Mouse (Mus musculus) monocyte, adult 2 months (primary cell): ENCODE measurements around the gene Agpat2.

Experiments used
- DNase-seq, 2 experiments: peaks; one replicate each; pipeline ENCODE4 v3.0.0; 2022; ENCODE audit warnings: low spot score in 2 of 2, low read depth in 1 of 2

Agpat2 gene

GRCm38 (mm10) chr2:26596898-26597297 lies 7.3 kb downstream of the Agpat2 start:
- DNase-seq: no peak

- no peak for DNase-seq
Observed at GRCm38 (mm10) chr2:26595725-26596435, 8.3 kb downstream of the Agpat2 start.

GRCm38 (mm10) chr2:26594934-26595724 lies 9.1 kb downstream of the Agpat2 start:
- no peak for DNase-seq

- no peak for DNase-seq
Observed at GRCm38 (mm10) chr2:26594461-26594933, 9.7 kb downstream of the Agpat2 start.

GRCm38 (mm10) chr2:26594022-26594346 lies 10.2 kb downstream of the Agpat2 start:
- peak in 1 of 2 experiments; percentile 46 for DNase-seq

- DNase-seq: no peak
Observed at GRCm38 (mm10) chr2:26593211-26594021, 10.8 kb downstream of the Agpat2 start.

GRCm38 (mm10) chr2:26591416-26591815 lies 12.8 kb downstream of the Agpat2 start:
- no peak for DNase-seq

GRCm38 (mm10) chr2:26590962-26591361 lies 13.3 kb downstream of the Agpat2 start:
- DNase-seq: no peak

GRCm38 (mm10) chr2:26590282-26590681 lies 13.9 kb downstream of the Agpat2 start:
- DNase-seq: no peak

- no peak for DNase-seq
Observed at GRCm38 (mm10) chr2:26589284-26589683, 14.9 kb downstream of the Agpat2 start.

- no peak for DNase-seq
Observed at GRCm38 (mm10) chr2:26588573-26588972, 15.6 kb downstream of the Agpat2 start.

GRCm38 (mm10) chr2:26587044-26587405 lies 17.2 kb downstream of the Agpat2 start:
- DNase-seq: no peak

- DNase-seq: no peak
Observed at GRCm38 (mm10) chr2:26586294-26587043, 17.7 kb downstream of the Agpat2 start, which contains the start of gene Gm20532. Gene Gm20532 (plus strand): TSS chr2:26586639.

GRCm38 (mm10) chr2:26585713-26586112 lies 18.5 kb downstream of the Agpat2 start:
- no peak for DNase-seq

- no peak for DNase-seq
Observed at GRCm38 (mm10) chr2:26583640-26584039, 20.6 kb downstream of the Agpat2 start.

- DNase-seq: no peak
Observed at GRCm38 (mm10) chr2:26582741-26583140, 21.5 kb downstream of the Agpat2 start.

- no peak for DNase-seq
Observed at GRCm38 (mm10) chr2:26582203-26582602, 22.0 kb downstream of the Agpat2 start.

GRCm38 (mm10) chr2:26580751-26581150 lies 23.5 kb downstream of the Agpat2 start:
- DNase-seq: no peak

- DNase-seq: no peak
Observed at GRCm38 (mm10) chr2:26579714-26580113, 24.5 kb downstream of the Agpat2 start, which contains the start of gene Egfl7. Gene Egfl7 (plus strand): TSS chr2:26580014.

- no peak for DNase-seq
Observed at GRCm38 (mm10) chr2:26578369-26578768, 25.8 kb downstream of the Agpat2 start.

- DNase-seq: no peak
Observed at GRCm38 (mm10) chr2:26576462-26576861, 27.8 kb downstream of the Agpat2 start.
